Mouse (Mus musculus): ENCODE measurements at regions not wholly inside any gene's neighbourhood (a gene's known extent, or its start where the extent isn't known, plus 50 kb on each side); places are given as distances from the start of the nearest gene placed in this dataset.

GRCm38 (mm10) chr8:103125581-103125980, 340.1 kb upstream of the Cdh11 start:
- TF ChIP-seq POLR2A (IDR thresholded peaks at IDR 0.05; ENCODE audit: control insufficient read depth, low read depth, low read length) (no peak), CTCF (IDR thresholded peaks at IDR 0.05; ENCODE audit: control insufficient read depth, insufficient read depth, insufficient replicate concordance, low read depth, low read length) (no peak)

Data from testis, adult 2 months (tissue).